Mouse (Mus musculus) ES-E14 (cell line): Measurements from ENCODE around the gene Lgr6. TPM values are rescaled to one million over a fixed set of nuclear protein-coding genes. Genes with fewer than 3 reads are reported as not detected.

Experiments used
- DNase-seq: peaks from one replicate; pipeline ENCODE4 v3.0.0-alpha.2; 2013; ENCODE audit warnings: low read depth, low spot score
- H3K27ac ChIP-seq: 2 replicates; pipeline ENCODE4 v1.5.1; 2012; ENCODE audit warnings: low read depth, mild to moderate bottlenecking, low read length, moderate library complexity, mixed read lengths; ENCODE audit not compliant: poor library complexity, insufficient read depth, severe bottlenecking
- H3K36me3 ChIP-seq: 2 replicates; pipeline ENCODE4 v1.6.1; 2012; ENCODE audit warnings: mild to moderate bottlenecking, low read length, moderate library complexity, mixed read lengths; ENCODE audit not compliant: control insufficient read depth, poor library complexity, insufficient read depth, severe bottlenecking
- H3K4me1 ChIP-seq, 2 experiments: fragments of 150-350 bp in 1 of 2; sonication (generic) in 1 of 2; 2 replicates each; pipeline ENCODE4 v1.6.1; 2012; ENCODE audit warnings: low read length in 2 of 2, mild to moderate bottlenecking in 1 of 2, mixed read lengths in 1 of 2; ENCODE audit not compliant: control insufficient read depth in 2 of 2, insufficient read depth in 2 of 2, poor library complexity in 1 of 2
- H3K4me3 ChIP-seq, 2 experiments: fragments of 150-350 bp in 1 of 2; sonication (generic) in 1 of 2; 2 replicates each; pipeline ENCODE4 v1.5.1; 2012; ENCODE audit warnings: low read length in 2 of 2, low read depth in 1 of 2, mild to moderate bottlenecking in 1 of 2, mixed read lengths in 1 of 2; ENCODE audit not compliant: insufficient read depth in 1 of 2, poor library complexity in 1 of 2, severe bottlenecking in 1 of 2
- H3K9ac ChIP-seq: 2 replicates; pipeline ENCODE4 v1.6.1; 2012; ENCODE audit warnings: low read depth, mild to moderate bottlenecking, low read length, mixed read lengths; ENCODE audit not compliant: poor library complexity, insufficient read depth, severe bottlenecking
- H3K9me3 ChIP-seq: fragments of 150-350 bp; sonication (generic); 2 replicates; pipeline ENCODE4 v1.6.1; 2012; ENCODE audit warnings: low read depth, mild to moderate bottlenecking, low read length; ENCODE audit not compliant: control insufficient read depth, insufficient read depth
- CHD2 ChIP-seq: IDR thresholded peaks from 2 replicates; pipeline ENCODE4 v1.6.1; 2014; ENCODE audit warnings: mild to moderate bottlenecking, low read depth, low read length, inconsistent platforms
- HCFC1 ChIP-seq: IDR thresholded peaks from 2 replicates; pipeline ENCODE4 v1.6.1; 2012; ENCODE audit warnings: low read length, inconsistent platforms, borderline replicate concordance; ENCODE audit not compliant: insufficient read depth
- MAFK ChIP-seq: IDR thresholded peaks from 2 replicates; pipeline ENCODE4 v1.6.1; 2014; ENCODE audit warnings: mild to moderate bottlenecking, low read depth, low read length, inconsistent platforms; ENCODE audit not compliant: insufficient read depth
- ZC3H11A ChIP-seq: IDR thresholded peaks from 2 replicates; pipeline ENCODE4 v1.6.1; 2012; ENCODE audit warnings: low read depth, mild to moderate bottlenecking, inconsistent platforms, low read length, borderline replicate concordance
- ZNF384 ChIP-seq: IDR thresholded peaks from 2 replicates; pipeline ENCODE4 v1.6.1; 2012; ENCODE audit warnings: low read depth, low read length, inconsistent platforms
- in situ Hi-C, 2 experiments: fragments of 600-800 bp; cut with MboI; formaldehyde crosslinking; loops; one replicate each; pipeline ENCODE4 v1.15.1; 2025; ENCODE audit warnings: low sequenced_read_pairs in 2 of 2, inconsistent platforms in 1 of 2; ENCODE audit not compliant: unreplicated experiment in 2 of 2
- total RNA-seq: library from RNA; depleted of rRNA; stranded (reverse); fragments of 300-350 nt; gene quantifications from 2 replicates; pipeline ENCODE4 v1.2.3, GENCODE M21; 2012; rRNA removed

Gene Lgr6
- total RNA-seq = 1.7 TPM in 2 replicates

- Histone ChIP-seq H3K9me3 (no peaks in the 10 kb centered on the region), H3K9ac (peak within 1 kb of the TSS; percentile 55), H3K4me3 (peak within 1 kb of the TSS; percentile 64 to 77), H3K36me3 (no peaks in the 10 kb centered on the region), H3K4me1 (peaks cover 3 to 7% of the 10 kb centered on the region in 2 experiments; a peak in 2 of 4 replicates), H3K27ac (no peak within 1 kb of the TSS)
- in situ Hi-C loops = loop anchor here in 1 of 2 experiments (10.0 kb wide), 1 partner anchor 110 kb away; no protein-coding TSS in a partner anchor
- DNase-seq = no peak
- no peak for TF ChIP-seq CHD2
- no peak for TF ChIP-seq HCFC1
- TF ChIP-seq MAFK = no peak
- no peak for TF ChIP-seq ZC3H11A
- TF ChIP-seq ZNF384 = no peak
These were observed at the start of gene Lgr6 for GRCm38 (mm10) chr1:135105124-135105523. Lgr6 (minus strand) TSS chr1:135105276.

- Histone ChIP-seq H3K36me3 (peaks cover 25% of the 10 kb centered on the region), H3K9ac (0 out of 2 replicates have a peak overlapping the region, but pooled peaks have one; percentile 12), H3K4me3 (peak overlapping the region; percentile 36 to 38), H3K4me1 (peaks cover 1 to 11% of the 10 kb centered on the region in 2 experiments; a peak in 1 of 4 replicates), H3K9me3 (no peaks in the 10 kb centered on the region), H3K27ac (peak overlapping the region; percentile 40; the same call in 1 of the 2 replicates)
- DNase-seq = peak; percentile 91
- in situ Hi-C loops = loop anchor here in 1 of 2 experiments (25.0 kb wide), 1 partner anchor 208 kb away; no protein-coding TSS in a partner anchor
- TF ChIP-seq CHD2 = no peak
- TF ChIP-seq ZNF384 = no peak
- peak; percentile 55; the same call in 1 of the 2 replicates for TF ChIP-seq ZC3H11A
- TF ChIP-seq MAFK = no peak
- TF ChIP-seq HCFC1 = 0 out of 2 replicates have a peak, but pooled peaks have one; percentile 32
These were observed 49.4 kb upstream of the Lgr6 start for GRCm38 (mm10) chr1:135154411-135154959.

DNA sequence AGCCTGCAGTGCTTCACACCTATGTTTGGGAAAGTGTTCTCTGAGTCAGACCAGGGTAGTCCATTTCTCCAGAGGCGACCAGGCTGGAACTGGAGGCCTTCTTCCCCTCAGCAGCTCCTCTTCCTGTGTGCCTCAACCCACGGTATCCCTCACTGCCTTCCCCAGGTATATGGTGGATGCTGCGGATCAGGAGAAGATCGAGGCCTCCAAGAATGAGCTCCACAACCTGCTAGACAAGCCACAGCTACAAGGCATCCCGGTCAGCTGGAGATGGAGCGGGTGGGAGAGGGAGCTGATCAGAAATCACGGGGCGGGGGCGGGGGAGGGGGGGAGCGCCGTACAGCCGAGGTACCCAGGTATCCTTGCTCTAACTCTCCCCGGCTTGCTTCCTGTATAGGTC, 48.9 kb upstream of the Lgr6 start:
- Histone ChIP-seq H3K4me1 (peaks cover 1 to 10% of the 10 kb centered on the region in 2 experiments; a peak in 1 of 4 replicates), H3K4me3 (peak overlapping the region; percentile 36 to 38), H3K9me3 (no peaks in the 10 kb centered on the region), H3K9ac (no peak overlapping the region), H3K36me3 (peaks cover 25% of the 10 kb centered on the region), H3K27ac (peak overlapping the region; percentile 40; the same call in 1 of the 2 replicates)
- in situ Hi-C loops = loop anchor here in 1 of 2 experiments (25.0 kb wide), 1 partner anchor 208 kb away; no protein-coding TSS in a partner anchor
- TF ChIP-seq ZNF384 = no peak
- TF ChIP-seq CHD2 = no peak
- no peak for TF ChIP-seq MAFK
- no peak for TF ChIP-seq ZC3H11A
- TF ChIP-seq HCFC1 = no peak
- no peak for DNase-seq

- Histone ChIP-seq H3K4me1 (peaks cover 1 to 4% of the 10 kb centered on the region in 2 experiments; a peak in 1 of 4 replicates), H3K9ac (no peak overlapping the region), H3K9me3 (no peaks in the 10 kb centered on the region), H3K4me3 (no peak overlapping the region), H3K27ac (no peak overlapping the region), H3K36me3 (peaks cover 5% of the 10 kb centered on the region; the same call in 1 of the 2 replicates)
- DNase-seq = no peak
- TF ChIP-seq MAFK (no peak), CHD2 (no peak), ZNF384 (no peak), HCFC1 (no peak)
- in situ Hi-C loops = no loop called here
These were observed 43.9 kb upstream of the Lgr6 start for GRCm38 (mm10) chr1:135148996-135149395.
